Mouse (Mus musculus) mouse embryonic stem cell (cell line): ENCODE data around the gene Myh3.
"Not testable (repeated sequence)": the region's sequence is repeated elsewhere in the genome, so short reads cannot be mapped to it uniquely, and the experiment has no call there.

Experiments used
- in situ Hi-C, 2 experiments: fragments of 300-500 bp; cut with MboI; formaldehyde crosslinking; loops; 1 replicate in 1 of 2; 3 replicates in 1 of 2; pipeline ENCODE4 v1.14.3; 2019 to 2020; ENCODE audit warnings: low sequenced_read_pairs in 2 of 2, low pct_unique_long_range_greater_than_20kb in 1 of 2, mixed read lengths in 1 of 2; ENCODE audit not compliant: unreplicated experiment in 1 of 2

The Myh3 gene

GRCm38 (mm10) chr11:67072615-67073130 is 5.4 kb upstream of the Myh3 start:
- in situ Hi-C loops = no loop called here

- in situ Hi-C loops = no loop called here
Measured at GRCm38 (mm10) chr11:67075036-67075435, 3.1 kb upstream of the Myh3 start.

- in situ Hi-C loops = no loop called here
Measured at GRCm38 (mm10) chr11:67076781-67077180, 1.3 kb upstream of the Myh3 start.

GRCm38 (mm10) chr11:67077435-67077834 is 665 bp upstream of the Myh3 start:
- in situ Hi-C loops = no loop called here

GRCm38 (mm10) chr11:67078888-67079287 is 788 bp downstream of the Myh3 start:
- in situ Hi-C loops = no loop called here

- in situ Hi-C loops = loop anchor here (5.0 to 10.0 kb wide), 2 partner anchors 52 to 175 kb away; partner anchors contain the start of gene Tmem220 (in 2 of the 2)
Measured at GRCm38 (mm10) chr11:67079740-67080139, 1.6 kb downstream of the Myh3 start.

- in situ Hi-C loops = loop anchor here (5.0 to 10.0 kb wide), 2 partner anchors 53 to 175 kb away; partner anchors contain the start of gene Tmem220 (in 2 of the 2)
Measured at GRCm38 (mm10) chr11:67080168-67080567, 2.1 kb downstream of the Myh3 start.

GRCm38 (mm10) chr11:67081125-67081649 is 3.1 kb downstream of the Myh3 start:
- in situ Hi-C loops = loop anchor here (5.0 to 10.0 kb wide), 2 partner anchors 54 to 176 kb away; partner anchors contain the start of gene Tmem220 (in 2 of the 2)

GRCm38 (mm10) chr11:67082188-67082587 is 4.1 kb downstream of the Myh3 start:
- in situ Hi-C loops = loop anchor here (5.0 to 10.0 kb wide), 2 partner anchors 55 to 177 kb away; partner anchors contain the start of gene Tmem220 (in 2 of the 2)

GRCm38 (mm10) chr11:67082793-67083192 is 4.7 kb downstream of the Myh3 start:
- in situ Hi-C loops = loop anchor here (5.0 to 10.0 kb wide), 2 partner anchors 55 to 178 kb away; partner anchors contain the start of gene Tmem220 (in 2 of the 2)

GRCm38 (mm10) chr11:67083239-67083638 is 5.1 kb downstream of the Myh3 start:
- in situ Hi-C loops = loop anchor here (5.0 to 10.0 kb wide), 2 partner anchors 56 to 178 kb away; partner anchors contain the start of gene Tmem220 (in 2 of the 2)

GRCm38 (mm10) chr11:67083712-67084340 is 5.7 kb downstream of the Myh3 start:
- in situ Hi-C loops = loop anchor here (5.0 to 10.0 kb wide), 2 partner anchors 57 to 179 kb away; partner anchors contain the start of gene Tmem220 (in 2 of the 2)

- in situ Hi-C loops = loop anchor here in 1 of 2 experiments (10.0 kb wide), 1 partner anchor 181 kb away; no protein-coding TSS in a partner anchor
Measured at GRCm38 (mm10) chr11:67085489-67085888, 7.4 kb downstream of the Myh3 start.

- in situ Hi-C loops = loop anchor here in 1 of 2 experiments (10.0 kb wide), 1 partner anchor 182 kb away; no protein-coding TSS in a partner anchor
Measured at GRCm38 (mm10) chr11:67086467-67087164, 8.5 kb downstream of the Myh3 start.

- in situ Hi-C loops = loop anchor here in 1 of 2 experiments (10.0 kb wide), 1 partner anchor 182 kb away; no protein-coding TSS in a partner anchor
Measured at GRCm38 (mm10) chr11:67087225-67087624, 9.1 kb downstream of the Myh3 start.

GRCm38 (mm10) chr11:67092354-67092753 is 14.3 kb downstream of the Myh3 start:
- in situ Hi-C loops = not testable (repeated sequence)

GRCm38 (mm10) chr11:67093201-67093600 is 15.1 kb downstream of the Myh3 start:
- in situ Hi-C loops = no loop called here

GRCm38 (mm10) chr11:67093652-67094051 is 15.6 kb downstream of the Myh3 start:
- in situ Hi-C loops = no loop called here

GRCm38 (mm10) chr11:67094470-67094869 is 16.4 kb downstream of the Myh3 start:
- in situ Hi-C loops = no loop called here
